Mouse (Mus musculus): Measurements from ENCODE around the gene Taldo1.

DNA sequence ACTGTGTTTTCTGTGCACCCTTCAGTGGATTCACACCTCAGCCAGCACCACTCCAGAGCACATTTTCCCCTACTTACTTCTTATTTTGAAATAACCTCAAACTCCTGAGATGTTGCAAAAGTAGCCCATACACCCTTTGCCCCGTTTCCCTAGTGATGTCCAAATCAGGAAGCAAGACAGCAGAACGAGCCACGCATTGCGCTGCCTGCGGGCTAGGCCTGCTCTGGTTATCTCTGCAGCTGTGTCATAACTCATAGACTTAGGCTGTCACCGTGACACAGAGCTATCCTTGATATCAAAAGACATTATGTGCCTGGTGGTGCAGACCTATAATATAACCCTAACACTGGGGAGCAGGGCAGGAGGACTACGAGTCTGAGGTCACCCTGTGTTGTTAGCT, 2.2 kb downstream of the Taldo1 start:
- TF ChIP-seq CTCF (IDR thresholded peaks at IDR 0.05; ENCODE audit: low read depth): no peak
- TF ChIP-seq EP300 (optimal IDR thresholded peaks at IDR 0.05): no peak

Data from stomach, postnatal 0 days (tissue).